Mouse (Mus musculus): ENCODE measurements around the gene Stk10. TPM values are rescaled to one million over a fixed set of nuclear protein-coding genes. Genes with fewer than 3 reads are reported as not detected.

The Stk10 gene
- polyA plus RNA-seq, 1 experiment: 7.2 TPM

- H3K9ac ChIP-seq (ENCODE audit: low read depth, poor library complexity, severe bottlenecking): no peak overlapping the region
These were observed 93.0 kb downstream of the Stk10 start for GRCm38 (mm10) chr11:32626079-32626478.

GRCm38 (mm10) chr11:32627900-32628299 is 94.8 kb downstream of the Stk10 start:
- no peaks in the 10 kb centered on the region for H3K9me3 ChIP-seq (replicated peaks; ENCODE audit: control insufficient read depth, insufficient read depth, low read length, poor library complexity, severe bottlenecking)
- H3K36me3 ChIP-seq (ENCODE audit: control insufficient read depth, insufficient read depth, low read length, poor library complexity, severe bottlenecking): no peaks in the 10 kb centered on the region
- no peaks in the 10 kb centered on the region for H3K27me3 ChIP-seq (ENCODE audit: control insufficient read depth, insufficient read depth, low read length, poor library complexity, severe bottlenecking)
- H3K27ac ChIP-seq (ENCODE audit: insufficient read depth, low read length): no peak overlapping the region
- no peak overlapping the region for H3K9ac ChIP-seq (ENCODE audit: low read depth, poor library complexity, severe bottlenecking)
- TF ChIP-seq EP300 (IDR thresholded peaks at IDR 0.05; ENCODE audit: insufficient read depth, low read depth, low read length) (no peak), CTCF (IDR thresholded peaks at IDR 0.05; ENCODE audit: low read depth, low read length) (no peak), POLR2A (IDR thresholded peaks at IDR 0.05; ENCODE audit: insufficient read depth, low read length) (no peak)
- no peaks in the 10 kb centered on the region for H3K4me1 ChIP-seq (ENCODE audit: control insufficient read depth, insufficient read depth, low read length)
- no peak overlapping the region for H3K4me3 ChIP-seq (ENCODE audit: low read depth, low read length)

More at GRCm38 (mm10) chr11:32626079-32626478, 93.0 kb downstream of the Stk10 start:
- Histone ChIP-seq H3K4me1 (ENCODE audit: control insufficient read depth, insufficient read depth, low read length) (no peaks in the 10 kb centered on the region), H3K27ac (ENCODE audit: insufficient read depth, low read length) (no peak overlapping the region), H3K36me3 (ENCODE audit: control insufficient read depth, insufficient read depth, low read length, poor library complexity, severe bottlenecking) (no peaks in the 10 kb centered on the region), H3K27me3 (ENCODE audit: control insufficient read depth, insufficient read depth, low read length, poor library complexity, severe bottlenecking) (no peaks in the 10 kb centered on the region), H3K4me3 (ENCODE audit: low read depth, low read length) (no peak overlapping the region), H3K9me3 (replicated peaks; ENCODE audit: control insufficient read depth, insufficient read depth, low read length, poor library complexity, severe bottlenecking) (no peaks in the 10 kb centered on the region)
- no peak for TF ChIP-seq CTCF (IDR thresholded peaks at IDR 0.05; ENCODE audit: low read depth, low read length)

GRCm38 (mm10) chr11:32629713-32630211 is 96.7 kb downstream of the Stk10 start:
- Histone ChIP-seq H3K4me3 (ENCODE audit: low read depth, low read length) (no peak overlapping the region), H3K9me3 (replicated peaks; ENCODE audit: control insufficient read depth, insufficient read depth, low read length, poor library complexity, severe bottlenecking) (no peaks in the 10 kb centered on the region)

GRCm38 (mm10) chr11:32632671-32633070 is 99.6 kb downstream of the Stk10 start:
- Histone ChIP-seq H3K4me1 (ENCODE audit: control insufficient read depth, insufficient read depth, low read length) (no peaks in the 10 kb centered on the region), H3K36me3 (ENCODE audit: control insufficient read depth, insufficient read depth, low read length, poor library complexity, severe bottlenecking) (no peaks in the 10 kb centered on the region), H3K27me3 (ENCODE audit: control insufficient read depth, insufficient read depth, low read length, poor library complexity, severe bottlenecking) (no peaks in the 10 kb centered on the region), H3K27ac (ENCODE audit: insufficient read depth, low read length) (no peak overlapping the region), H3K9me3 (replicated peaks; ENCODE audit: control insufficient read depth, insufficient read depth, low read length, poor library complexity, severe bottlenecking) (no peaks in the 10 kb centered on the region), H3K4me3 (ENCODE audit: low read depth, low read length) (no peak overlapping the region), H3K9ac (ENCODE audit: low read depth, poor library complexity, severe bottlenecking) (no peak overlapping the region)
- no peak for TF ChIP-seq CTCF (IDR thresholded peaks at IDR 0.05; ENCODE audit: low read depth, low read length)
- no peak for TF ChIP-seq EP300 (IDR thresholded peaks at IDR 0.05; ENCODE audit: insufficient read depth, low read depth, low read length)
- TF ChIP-seq POLR2A (IDR thresholded peaks at IDR 0.05; ENCODE audit: insufficient read depth, low read length): no peak

More at GRCm38 (mm10) chr11:32629713-32630211, 96.7 kb downstream of the Stk10 start:
- Histone ChIP-seq H3K9ac (ENCODE audit: low read depth, poor library complexity, severe bottlenecking) (no peak overlapping the region), H3K36me3 (ENCODE audit: control insufficient read depth, insufficient read depth, low read length, poor library complexity, severe bottlenecking) (no peaks in the 10 kb centered on the region), H3K27ac (ENCODE audit: insufficient read depth, low read length) (no peak overlapping the region), H3K4me1 (ENCODE audit: control insufficient read depth, insufficient read depth, low read length) (no peaks in the 10 kb centered on the region), H3K27me3 (ENCODE audit: control insufficient read depth, insufficient read depth, low read length, poor library complexity, severe bottlenecking) (no peaks in the 10 kb centered on the region)
- TF ChIP-seq POLR2A (IDR thresholded peaks at IDR 0.05; ENCODE audit: insufficient read depth, low read length) (no peak), EP300 (IDR thresholded peaks at IDR 0.05; ENCODE audit: insufficient read depth, low read depth, low read length) (no peak), CTCF (IDR thresholded peaks at IDR 0.05; ENCODE audit: low read depth, low read length) (no peak)

GRCm38 (mm10) chr11:32633542-32633941 is 100.4 kb downstream of the Stk10 start:
- no peak overlapping the region for H3K9ac ChIP-seq (ENCODE audit: low read depth, poor library complexity, severe bottlenecking)
- H3K27me3 ChIP-seq (ENCODE audit: control insufficient read depth, insufficient read depth, low read length, poor library complexity, severe bottlenecking): no peaks in the 10 kb centered on the region
- no peaks in the 10 kb centered on the region for H3K36me3 ChIP-seq (ENCODE audit: control insufficient read depth, insufficient read depth, low read length, poor library complexity, severe bottlenecking)
- no peaks in the 10 kb centered on the region for H3K4me1 ChIP-seq (ENCODE audit: control insufficient read depth, insufficient read depth, low read length)
- TF ChIP-seq POLR2A (IDR thresholded peaks at IDR 0.05; ENCODE audit: insufficient read depth, low read length) (no peak), CTCF (IDR thresholded peaks at IDR 0.05; ENCODE audit: low read depth, low read length) (peak; percentile 61)
- no peak overlapping the region for H3K4me3 ChIP-seq (ENCODE audit: low read depth, low read length)
- no peaks in the 10 kb centered on the region for H3K9me3 ChIP-seq (replicated peaks; ENCODE audit: control insufficient read depth, insufficient read depth, low read length, poor library complexity, severe bottlenecking)
- no peak overlapping the region for H3K27ac ChIP-seq (ENCODE audit: insufficient read depth, low read length)

GRCm38 (mm10) chr11:32634143-32634542 is 101.0 kb downstream of the Stk10 start:
- H3K9me3 ChIP-seq (replicated peaks; ENCODE audit: control insufficient read depth, insufficient read depth, low read length, poor library complexity, severe bottlenecking): no peaks in the 10 kb centered on the region
- no peak overlapping the region for H3K27ac ChIP-seq (ENCODE audit: insufficient read depth, low read length)
- no peaks in the 10 kb centered on the region for H3K4me1 ChIP-seq (ENCODE audit: control insufficient read depth, insufficient read depth, low read length)
- no peak overlapping the region for H3K4me3 ChIP-seq (ENCODE audit: low read depth, low read length)
- no peak overlapping the region for H3K9ac ChIP-seq (ENCODE audit: low read depth, poor library complexity, severe bottlenecking)
- no peaks in the 10 kb centered on the region for H3K36me3 ChIP-seq (ENCODE audit: control insufficient read depth, insufficient read depth, low read length, poor library complexity, severe bottlenecking)
- H3K27me3 ChIP-seq (ENCODE audit: control insufficient read depth, insufficient read depth, low read length, poor library complexity, severe bottlenecking): no peaks in the 10 kb centered on the region
- TF ChIP-seq EP300 (IDR thresholded peaks at IDR 0.05; ENCODE audit: insufficient read depth, low read depth, low read length): no peak
- no peak for TF ChIP-seq CTCF (IDR thresholded peaks at IDR 0.05; ENCODE audit: low read depth, low read length)
- TF ChIP-seq POLR2A (IDR thresholded peaks at IDR 0.05; ENCODE audit: insufficient read depth, low read length): no peak
